Mouse (Mus musculus) MEL (cell line): ENCODE measurements at regions not wholly inside any gene's neighbourhood (a gene's known extent, or its start where the extent isn't known, plus 50 kb on each side); places are given as distances from the start of the nearest gene placed in this dataset.

Experiments used
- CTCF ChIP-seq, 3 experiments: IDR thresholded peaks in 2 of 3; conservative IDR thresholded peaks in 1 of 3; 2 replicates each; pipeline ENCODE4 v1.5.1; 2011 to 2012; ENCODE audit warnings: low read length in 3 of 3, low read depth in 2 of 3, mild to moderate bottlenecking in 2 of 3, improper control_type of control experiment in 1 of 3, inconsistent platforms in 1 of 3, mixed read lengths in 1 of 3, moderate library complexity in 1 of 3; ENCODE audit not compliant: control insufficient read depth in 1 of 3, insufficient read depth in 1 of 3, poor library complexity in 1 of 3, severe bottlenecking in 1 of 3
- E2F4 ChIP-seq: IDR thresholded peaks from 2 replicates; pipeline ENCODE4 v1.6.1; 2011; ENCODE audit warnings: low read depth, low read length, improper control_type of control experiment, borderline replicate concordance
- EP300 ChIP-seq, 2 experiments: IDR thresholded peaks; 2 replicates each; pipeline ENCODE4 v1.6.1; 2011; ENCODE audit warnings: improper control_type of control experiment in 2 of 2, low read length in 2 of 2, low read depth in 1 of 2, mild to moderate bottlenecking in 1 of 2
- GATA1 ChIP-seq: IDR thresholded peaks from 2 replicates; pipeline ENCODE4 v1.6.1; 2011; ENCODE audit warnings: low read depth, low read length, improper control_type of control experiment
- MYC ChIP-seq: IDR thresholded peaks from 2 replicates; pipeline ENCODE4 v1.6.1; 2011; ENCODE audit warnings: low read depth, mild to moderate bottlenecking, low read length, improper control_type of control experiment, moderate library complexity
- NRF1 ChIP-seq: IDR thresholded peaks from 2 replicates; pipeline ENCODE4 v1.6.1; 2014; ENCODE audit warnings: low read depth, mild to moderate bottlenecking, inconsistent platforms, low read length, improper control_type of control experiment, moderate library complexity; ENCODE audit not compliant: poor library complexity, insufficient read depth, severe bottlenecking
- POLR2A ChIP-seq, 2 experiments: IDR thresholded peaks; 2 replicates each; pipeline ENCODE4 v1.6.1; 2011 to 2012; ENCODE audit warnings: low read length in 2 of 2, mild to moderate bottlenecking in 2 of 2, control low read depth in 1 of 2, improper control_type of control experiment in 1 of 2, low read depth in 1 of 2, moderate library complexity in 1 of 2; ENCODE audit not compliant: control insufficient read depth in 1 of 2, insufficient read depth in 1 of 2, poor library complexity in 1 of 2
- SMC3 ChIP-seq: IDR thresholded peaks from 2 replicates; pipeline ENCODE4 v1.6.1; 2011; ENCODE audit warnings: low read depth, low read length, improper control_type of control experiment
- TBP ChIP-seq: IDR thresholded peaks from 2 replicates; pipeline ENCODE4 v1.8.0; 2011; ENCODE audit warnings: low read depth, low read length, improper control_type of control experiment

DNA sequence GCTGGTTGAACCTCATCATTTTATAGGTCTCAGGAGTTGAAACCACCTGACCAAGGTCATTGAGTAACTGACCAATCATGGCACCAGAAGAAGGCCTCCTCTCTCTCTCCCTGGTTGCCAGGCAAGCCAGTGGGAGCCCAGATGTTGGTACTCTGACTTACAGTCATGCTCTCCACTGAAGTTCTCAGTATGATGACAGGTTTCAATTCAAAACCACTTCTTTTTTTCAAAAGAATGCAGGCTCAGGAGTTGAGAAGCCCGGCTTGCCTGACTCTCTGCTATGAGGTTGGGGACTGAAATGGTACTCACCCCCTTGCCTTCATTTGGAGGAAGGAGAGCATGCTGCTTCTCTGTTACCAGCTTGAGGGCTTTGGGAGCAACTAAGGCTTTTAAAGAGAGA lies 111.6 kb upstream of the Rpl34 start:
- TF ChIP-seq EP300 (IDR thresholded peaks at IDR 0.05; ENCODE audit: low read depth in 1 of 2, low read length in 2 of 2) (no peak), MYC (no peak), CTCF (IDR thresholded peaks at IDR 0.05 in 2 of 3, conservative IDR thresholded peaks at IDR 0.05 in 1 of 3; ENCODE audit: control insufficient read depth in 1 of 3, insufficient read depth in 1 of 3, low read depth in 2 of 3, low read length in 3 of 3, poor library complexity in 1 of 3, severe bottlenecking in 1 of 3) (no peak), GATA1 (no peak), TBP (no peak), E2F4 (no peak), POLR2A (IDR thresholded peaks at IDR 0.05; ENCODE audit: control insufficient read depth in 1 of 2, insufficient read depth in 1 of 2, low read depth in 1 of 2, low read length in 2 of 2, poor library complexity in 1 of 2) (no peak), NRF1 (no peak), SMC3 (no peak)
